Mouse (Mus musculus) right cerebral cortex, adult 18-20 months (tissue): ENCODE measurements around the gene Tex28.
"Not testable (repeated sequence)": the region's sequence is repeated elsewhere in the genome, so short reads cannot be mapped to it uniquely, and the experiment has no call there.

Experiments
- DNase-seq: peaks from one replicate; pipeline ENCODE4 v3.0.0; 2022; ENCODE audit warnings: mixed read lengths

Tex28 gene

GRCm38 (mm10) chrX:74167738-74168137, at the start of gene Tex28:
Tex28 (minus strand) TSS chrX:74167838.
- DNase-seq, result no peak

- DNase-seq, result no peak
These were observed 35.9 kb upstream of the Tex28 start for GRCm38 (mm10) chrX:74203556-74203955.

- no peak for DNase-seq
These were observed 9.3 kb upstream of the Tex28 start, which contains the start of gene Tktl1 for GRCm38 (mm10) chrX:74176959-74177358. Tktl1 (plus strand) TSS chrX:74177259.

- DNase-seq, result not testable (repeated sequence)
These were observed 32.4 kb downstream of the Tex28 start, which contains the start of gene Mecp2 for GRCm38 (mm10) chrX:74135263-74135662. Mecp2 (minus strand) TSS chrX:74135363.

GRCm38 (mm10) chrX:74127164-74127563, 40.5 kb downstream of the Tex28 start, which contains the start of gene Opn1mw:
Opn1mw (plus strand) TSS chrX:74127464.
- no peak for DNase-seq

- no peak for DNase-seq
These were observed 42.7 kb downstream of the Tex28 start for GRCm38 (mm10) chrX:74124975-74125374.

GRCm38 (mm10) chrX:74115511-74115910, 52.1 kb downstream of the Tex28 start:
- peak; percentile 57 for DNase-seq

GRCm38 (mm10) chrX:74114036-74114435, 53.6 kb downstream of the Tex28 start:
- DNase-seq, result no peak

GRCm38 (mm10) chrX:74108747-74109146, 58.9 kb downstream of the Tex28 start:
- no peak for DNase-seq

- no peak for DNase-seq
These were observed 61.7 kb downstream of the Tex28 start for GRCm38 (mm10) chrX:74105916-74106315.

- DNase-seq, result peak; percentile 7
These were observed 64.0 kb downstream of the Tex28 start for GRCm38 (mm10) chrX:74103457-74104188.
